Mouse (Mus musculus) c-Kit-positive CD71-negative TER-119-negative erythroid progenitor cells, embryonic 14.5 days (primary cell): ENCODE measurements around the gene Vmn2r83.

Source experiments
- DNase-seq: peaks from one replicate; pipeline ENCODE4 v3.0.0-alpha.2; 2013; ENCODE audit warnings: low read depth

Gene Vmn2r83

GRCm38 (mm10) chr10:79537781-79538180 lies 69.2 kb downstream of the Vmn2r83 start:
- no peak for DNase-seq

GRCm38 (mm10) chr10:79538323-79538722 lies 69.8 kb downstream of the Vmn2r83 start:
- DNase-seq = no peak

- no peak for DNase-seq
Observed at GRCm38 (mm10) chr10:79538873-79539272, 70.3 kb downstream of the Vmn2r83 start.

- DNase-seq = no peak
Observed at GRCm38 (mm10) chr10:79539701-79540495, 71.4 kb downstream of the Vmn2r83 start.

- DNase-seq = no peak
Observed at GRCm38 (mm10) chr10:79540746-79541145, 72.2 kb downstream of the Vmn2r83 start.

- no peak for DNase-seq
Observed at GRCm38 (mm10) chr10:79541522-79541921, 73.0 kb downstream of the Vmn2r83 start.

- DNase-seq = no peak
Observed at GRCm38 (mm10) chr10:79542171-79542570, 73.6 kb downstream of the Vmn2r83 start.
